Mouse (Mus musculus) myocyte (in vitro differentiated cells): ENCODE data around the gene Hnrnpf.

Experiments used
- E2F4 ChIP-seq: IDR thresholded peaks from one replicate; pipeline ENCODE4 v1.6.1; 2011; ENCODE audit warnings: mild to moderate bottlenecking, control low read depth, moderate library complexity; ENCODE audit not compliant: insufficient read depth
- TCF12 ChIP-seq: IDR thresholded peaks from one replicate; pipeline ENCODE4 v1.6.1; 2011; ENCODE audit warnings: mild to moderate bottlenecking, control low read depth; ENCODE audit not compliant: poor library complexity, insufficient read depth, severe bottlenecking

GRCm38 (mm10) chr6:117907301-117907978, 7.3 kb downstream of the Hnrnpf start:
- no peak for TF ChIP-seq TCF12
- no peak for TF ChIP-seq E2F4
